Mouse (Mus musculus): ENCODE results near the gene Son. TPM values are rescaled to one million over a fixed set of nuclear protein-coding genes. Genes with fewer than 3 reads are reported as not detected.
A peak's percentile ranks its signal among the peaks of the same experiment; 100 is the strongest.

The Son gene
- polyA plus RNA-seq, 1 experiment from 2014 or later = 109 TPM

GRCm38 (mm10) chr16:91663795-91664194, 16.5 kb downstream of the Son start:
- Histone ChIP-seq H3K27me3 (ENCODE audit: low read depth, poor library complexity, severe bottlenecking) (no peaks in the 10 kb centered on the region), H3K4me1 (peaks cover 6% of the 10 kb centered on the region; the same call in 1 of the 2 replicates), H3K36me3 (peaks cover 100% of the 10 kb centered on the region), H3K4me3 (no peak overlapping the region), H3K9me3 (replicated peaks) (peaks cover 12% of the 10 kb centered on the region; the same call in 1 of the 2 replicates), H3K27ac (replicated peaks) (no peak overlapping the region)
- DNase-seq (ENCODE audit: low spot score) = no peak
- WGBS = 98% methylated on average over 3 of the region's 3 CpGs

- H3K27me3 ChIP-seq (ENCODE audit: low read depth, poor library complexity, severe bottlenecking) = no peaks in the 10 kb centered on the region
- WGBS = 91% methylated on average over 4 of the region's 4 CpGs
- no peaks in the 10 kb centered on the region for H3K4me1 ChIP-seq
- no peak for DNase-seq (ENCODE audit: low spot score)
- H3K9me3 ChIP-seq (replicated peaks) = no peaks in the 10 kb centered on the region
- H3K4me3 ChIP-seq = no peak overlapping the region
- no peak overlapping the region for H3K27ac ChIP-seq (replicated peaks)
- peaks cover 100% of the 10 kb centered on the region for H3K36me3 ChIP-seq
Measured at GRCm38 (mm10) chr16:91674500-91674899, 27.2 kb downstream of the Son start.

- WGBS = 95% methylated on average over 5 of the region's 5 CpGs
- DNase-seq (ENCODE audit: low spot score) = no peak
- Histone ChIP-seq H3K9me3 (replicated peaks) (no peaks in the 10 kb centered on the region), H3K27me3 (ENCODE audit: low read depth, poor library complexity, severe bottlenecking) (no peaks in the 10 kb centered on the region), H3K36me3 (peaks cover 98% of the 10 kb centered on the region), H3K27ac (replicated peaks) (no peak overlapping the region), H3K4me1 (no peaks in the 10 kb centered on the region), H3K4me3 (no peak overlapping the region)
Measured at GRCm38 (mm10) chr16:91678147-91678911, 31.0 kb downstream of the Son start.

- Histone ChIP-seq H3K27me3 (ENCODE audit: low read depth, poor library complexity, severe bottlenecking) (no peaks in the 10 kb centered on the region), H3K36me3 (peaks cover 97% of the 10 kb centered on the region), H3K27ac (replicated peaks) (no peak overlapping the region), H3K9me3 (replicated peaks) (no peaks in the 10 kb centered on the region), H3K4me1 (no peaks in the 10 kb centered on the region), H3K4me3 (no peak overlapping the region)
- WGBS = 87% methylated on average over 5 of the region's 5 CpGs
- no peak for DNase-seq (ENCODE audit: low spot score)
Measured at GRCm38 (mm10) chr16:91680656-91681055, 33.4 kb downstream of the Son start.

- peaks cover 55% of the 10 kb centered on the region for H3K36me3 ChIP-seq
- no peaks in the 10 kb centered on the region for H3K9me3 ChIP-seq (replicated peaks)
- 87% methylated on average over 5 of the region's 5 CpGs for WGBS
- no peak for DNase-seq (ENCODE audit: low spot score)
- H3K4me3 ChIP-seq = no peak overlapping the region
- H3K27me3 ChIP-seq (ENCODE audit: low read depth, poor library complexity, severe bottlenecking) = no peaks in the 10 kb centered on the region
- peaks cover 30% of the 10 kb centered on the region for H3K4me1 ChIP-seq
- H3K27ac ChIP-seq (replicated peaks) = no peak overlapping the region
Measured at GRCm38 (mm10) chr16:91685526-91685925, 38.2 kb downstream of the Son start.

- no peak overlapping the region for H3K27ac ChIP-seq (replicated peaks)
- no peaks in the 10 kb centered on the region for H3K9me3 ChIP-seq (replicated peaks)
- H3K36me3 ChIP-seq = peaks cover 47% of the 10 kb centered on the region
- H3K27me3 ChIP-seq (ENCODE audit: low read depth, poor library complexity, severe bottlenecking) = no peaks in the 10 kb centered on the region
- DNase-seq (ENCODE audit: low spot score) = no peak
- H3K4me1 ChIP-seq = peaks cover 30% of the 10 kb centered on the region
- 90% methylated on average over 5 of the region's 5 CpGs for WGBS
- no peak overlapping the region for H3K4me3 ChIP-seq
Measured at GRCm38 (mm10) chr16:91686369-91686768, 39.1 kb downstream of the Son start.

GRCm38 (mm10) chr16:91688023-91688618, 40.8 kb downstream of the Son start:
- DNase-seq (ENCODE audit: low spot score) = no peak

GRCm38 (mm10) chr16:91688619-91689334, 41.5 kb downstream of the Son start, which contains the start of gene Donson:
TSS of gene Donson (minus strand) at chr16:91688770.
- Histone ChIP-seq H3K27me3 (ENCODE audit: low read depth, poor library complexity, severe bottlenecking) (no peaks in the 10 kb centered on the region), H3K4me1 (peaks cover 30% of the 10 kb centered on the region), H3K27ac (replicated peaks) (peak within 1 kb of the TSS; percentile 94), H3K4me3 (peak within 1 kb of the TSS; percentile 94), H3K9me3 (replicated peaks) (no peaks in the 10 kb centered on the region), H3K36me3 (peaks cover 30% of the 10 kb centered on the region)
- under 1% methylated on average over 70 of the region's 71 CpGs for WGBS
- DNase-seq (ENCODE audit: low spot score) = peak; percentile 94

More at GRCm38 (mm10) chr16:91688023-91688618, 40.8 kb downstream of the Son start:
- Histone ChIP-seq H3K4me3 (peak overlapping the region; percentile 94), H3K27me3 (ENCODE audit: low read depth, poor library complexity, severe bottlenecking) (no peaks in the 10 kb centered on the region), H3K4me1 (peaks cover 30% of the 10 kb centered on the region), H3K27ac (replicated peaks) (peak overlapping the region; percentile 94), H3K9me3 (replicated peaks) (no peaks in the 10 kb centered on the region), H3K36me3 (peaks cover 31% of the 10 kb centered on the region)
- 1% methylated on average over 50 of the region's 51 CpGs for WGBS

GRCm38 (mm10) chr16:91689791-91690190, 42.5 kb downstream of the Son start:
- Histone ChIP-seq H3K27ac (replicated peaks) (no peak overlapping the region), H3K4me1 (peaks cover 30% of the 10 kb centered on the region), H3K27me3 (ENCODE audit: low read depth, poor library complexity, severe bottlenecking) (no peaks in the 10 kb centered on the region), H3K36me3 (peaks cover 21% of the 10 kb centered on the region), H3K9me3 (replicated peaks) (no peaks in the 10 kb centered on the region), H3K4me3 (peak overlapping the region; percentile 94)
- DNase-seq (ENCODE audit: low spot score) = no peak
- WGBS = 48% methylated on average over 7 of the region's 7 CpGs

GRCm38 (mm10) chr16:91694455-91695084, 47.3 kb downstream of the Son start:
- DNase-seq (ENCODE audit: low spot score) = peak; percentile 79
- WGBS = 35% methylated on average over 14 of the region's 14 CpGs
- Histone ChIP-seq H3K4me1 (peaks cover 6% of the 10 kb centered on the region), H3K27me3 (ENCODE audit: low read depth, poor library complexity, severe bottlenecking) (no peaks in the 10 kb centered on the region), H3K27ac (replicated peaks) (no peak overlapping the region), H3K4me3 (no peak overlapping the region), H3K9me3 (replicated peaks) (no peaks in the 10 kb centered on the region), H3K36me3 (peaks cover 42% of the 10 kb centered on the region)

GRCm38 (mm10) chr16:91695108-91695755, 47.9 kb downstream of the Son start:
- Histone ChIP-seq H3K36me3 (peaks cover 45% of the 10 kb centered on the region), H3K4me3 (no peak overlapping the region), H3K27ac (replicated peaks) (no peak overlapping the region), H3K9me3 (replicated peaks) (no peaks in the 10 kb centered on the region), H3K27me3 (ENCODE audit: low read depth, poor library complexity, severe bottlenecking) (no peaks in the 10 kb centered on the region), H3K4me1 (no peaks in the 10 kb centered on the region; the same call in 1 of the 2 replicates)
- 83% methylated on average over 8 of the region's 8 CpGs for WGBS
- no peak for DNase-seq (ENCODE audit: low spot score)

- Histone ChIP-seq H3K4me1 (peaks cover 5% of the 10 kb centered on the region; the same call in 1 of the 2 replicates), H3K9me3 (replicated peaks) (no peaks in the 10 kb centered on the region), H3K4me3 (no peak overlapping the region), H3K27ac (replicated peaks) (no peak overlapping the region), H3K27me3 (ENCODE audit: low read depth, poor library complexity, severe bottlenecking) (no peaks in the 10 kb centered on the region), H3K36me3 (peaks cover 72% of the 10 kb centered on the region)
- DNase-seq (ENCODE audit: low spot score) = no peak
- WGBS = 85% methylated on average over 1 of the region's 1 CpGs
Measured at GRCm38 (mm10) chr16:91698995-91699394, 51.7 kb downstream of the Son start.
